Mouse (Mus musculus): ENCODE measurements at regions not wholly inside any gene's neighbourhood (a gene's known extent, or its start where the extent isn't known, plus 50 kb on each side); places are given as distances from the start of the nearest gene placed in this dataset.
"Not testable (repeated sequence)": the region's sequence is repeated elsewhere in the genome, so short reads cannot be mapped to it uniquely, and the experiment has no call there.

- Histone ChIP-seq H3K36me3 (ENCODE audit: insufficient read depth, low read length) (no peaks in the 10 kb centered on the region), H3K4me1 (replicated peaks; ENCODE audit: low read depth, low read length) (no peaks in the 10 kb centered on the region), H3K4me3 (replicated peaks; ENCODE audit: low read length) (no peak overlapping the region), H3K27me3 (ENCODE audit: insufficient read depth, low read length) (no peaks in the 10 kb centered on the region), H3K9me3 (ENCODE audit: low read length) (no peaks in the 10 kb centered on the region)
- TF ChIP-seq POU5F1 (IDR thresholded peaks at IDR 0.05; ENCODE audit: borderline replicate concordance, low read length) (no peak), NANOG (IDR thresholded peaks at IDR 0.05; ENCODE audit: borderline replicate concordance, low read length) (no peak), CTCF (conservative IDR thresholded peaks at IDR 0.05; ENCODE audit: low read length) (no peak)
Measured at GRCm38 (mm10) chr15:5799917-5800316, 499.7 kb upstream of the Dab2 start.

- H3K9me3 ChIP-seq (ENCODE audit: low read length) = no peaks in the 10 kb centered on the region
- TF ChIP-seq POU5F1 (IDR thresholded peaks at IDR 0.05; ENCODE audit: borderline replicate concordance, low read length) (no peak), NANOG (IDR thresholded peaks at IDR 0.05; ENCODE audit: borderline replicate concordance, low read length) (no peak)
- no peak overlapping the region for H3K4me3 ChIP-seq (replicated peaks; ENCODE audit: low read length)
- no peaks in the 10 kb centered on the region for H3K36me3 ChIP-seq (ENCODE audit: insufficient read depth, low read length)
- no peaks in the 10 kb centered on the region for H3K27me3 ChIP-seq (ENCODE audit: insufficient read depth, low read length)
- no peaks in the 10 kb centered on the region for H3K4me1 ChIP-seq (replicated peaks; ENCODE audit: low read depth, low read length)
Measured at GRCm38 (mm10) chr15:5811154-5811732, 488.3 kb upstream of the Dab2 start.

- no peaks in the 10 kb centered on the region for H3K9me3 ChIP-seq (ENCODE audit: low read length)
- no peak overlapping the region for H3K4me3 ChIP-seq (replicated peaks; ENCODE audit: low read length)
- no peaks in the 10 kb centered on the region for H3K4me1 ChIP-seq (replicated peaks; ENCODE audit: low read depth, low read length)
- TF ChIP-seq NANOG (IDR thresholded peaks at IDR 0.05; ENCODE audit: borderline replicate concordance, low read length) (no peak), POU5F1 (IDR thresholded peaks at IDR 0.05; ENCODE audit: borderline replicate concordance, low read length) (no peak)
- H3K27me3 ChIP-seq (ENCODE audit: insufficient read depth, low read length) = no peaks in the 10 kb centered on the region
- no peaks in the 10 kb centered on the region for H3K36me3 ChIP-seq (ENCODE audit: insufficient read depth, low read length)
Measured at GRCm38 (mm10) chr15:5811958-5812357, 487.6 kb upstream of the Dab2 start.

GRCm38 (mm10) chr15:5817901-5818576 lies 481.5 kb upstream of the Dab2 start:
- H3K4me3 ChIP-seq (replicated peaks; ENCODE audit: low read length) = no peak overlapping the region
- TF ChIP-seq CTCF (conservative IDR thresholded peaks at IDR 0.05; ENCODE audit: low read length) (no peak), POU5F1 (IDR thresholded peaks at IDR 0.05; ENCODE audit: borderline replicate concordance, low read length) (no peak), NANOG (IDR thresholded peaks at IDR 0.05; ENCODE audit: borderline replicate concordance, low read length) (no peak)
- no peaks in the 10 kb centered on the region for H3K27me3 ChIP-seq (ENCODE audit: insufficient read depth, low read length)
- H3K9me3 ChIP-seq (ENCODE audit: low read length) = no peaks in the 10 kb centered on the region
- no peaks in the 10 kb centered on the region for H3K36me3 ChIP-seq (ENCODE audit: insufficient read depth, low read length)
- H3K4me1 ChIP-seq (replicated peaks; ENCODE audit: low read depth, low read length) = no peaks in the 10 kb centered on the region

DNA sequence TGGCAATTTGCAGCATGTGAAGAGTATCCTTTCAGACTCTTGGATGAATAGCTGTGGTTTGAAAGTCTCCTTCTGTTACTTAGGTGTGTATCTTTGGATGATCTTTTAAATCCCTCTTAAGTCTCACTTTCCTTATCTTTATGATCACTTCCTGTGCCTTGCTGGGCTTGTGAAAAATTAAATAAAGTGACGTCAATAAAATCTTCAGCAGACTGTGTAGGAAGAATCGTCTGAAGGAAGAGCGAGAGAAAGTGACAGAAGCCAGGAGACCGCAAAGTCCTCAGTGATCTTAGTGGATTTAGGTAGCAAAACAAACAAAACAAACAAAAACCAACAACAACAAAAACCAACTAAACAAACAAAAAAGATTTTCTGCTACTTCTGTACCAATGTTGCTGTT lies 459.6 kb upstream of the Dab2 start:
- no peak for TF ChIP-seq CTCF (conservative IDR thresholded peaks at IDR 0.05; ENCODE audit: low read length)
- no peak for TF ChIP-seq NANOG (IDR thresholded peaks at IDR 0.05; ENCODE audit: borderline replicate concordance, low read length)
- no peak for TF ChIP-seq POU5F1 (IDR thresholded peaks at IDR 0.05; ENCODE audit: borderline replicate concordance, low read length)
- Histone ChIP-seq H3K4me1 (replicated peaks; ENCODE audit: low read depth, low read length) (no peaks in the 10 kb centered on the region), H3K36me3 (ENCODE audit: insufficient read depth, low read length) (no peaks in the 10 kb centered on the region), H3K4me3 (replicated peaks; ENCODE audit: low read length) (no peak overlapping the region), H3K27me3 (ENCODE audit: insufficient read depth, low read length) (no peaks in the 10 kb centered on the region), H3K9me3 (ENCODE audit: low read length) (peaks cover 4% of the 10 kb centered on the region; the same call in 1 of the 2 replicates)

GRCm38 (mm10) chr15:5841369-5842149 lies 458.0 kb upstream of the Dab2 start:
- H3K4me3 ChIP-seq (replicated peaks; ENCODE audit: low read length); H3K9me3 ChIP-seq (ENCODE audit: low read length); H3K27me3 ChIP-seq (ENCODE audit: insufficient read depth, low read length); H3K4me1 ChIP-seq (replicated peaks; ENCODE audit: low read depth, low read length); H3K36me3 ChIP-seq (ENCODE audit: insufficient read depth, low read length): not testable (repeated sequence)

GRCm38 (mm10) chr15:5846571-5846970 lies 453.0 kb upstream of the Dab2 start:
- no peaks in the 10 kb centered on the region for H3K36me3 ChIP-seq (ENCODE audit: insufficient read depth, low read length)
- H3K9me3 ChIP-seq (ENCODE audit: low read length) = peaks cover 4% of the 10 kb centered on the region; the same call in 1 of the 2 replicates
- H3K4me1 ChIP-seq (replicated peaks; ENCODE audit: low read depth, low read length) = no peaks in the 10 kb centered on the region
- TF ChIP-seq CTCF (conservative IDR thresholded peaks at IDR 0.05; ENCODE audit: low read length) = no peak
- H3K27me3 ChIP-seq (ENCODE audit: insufficient read depth, low read length) = no peaks in the 10 kb centered on the region
- H3K4me3 ChIP-seq (replicated peaks; ENCODE audit: low read length) = no peak overlapping the region

DNA sequence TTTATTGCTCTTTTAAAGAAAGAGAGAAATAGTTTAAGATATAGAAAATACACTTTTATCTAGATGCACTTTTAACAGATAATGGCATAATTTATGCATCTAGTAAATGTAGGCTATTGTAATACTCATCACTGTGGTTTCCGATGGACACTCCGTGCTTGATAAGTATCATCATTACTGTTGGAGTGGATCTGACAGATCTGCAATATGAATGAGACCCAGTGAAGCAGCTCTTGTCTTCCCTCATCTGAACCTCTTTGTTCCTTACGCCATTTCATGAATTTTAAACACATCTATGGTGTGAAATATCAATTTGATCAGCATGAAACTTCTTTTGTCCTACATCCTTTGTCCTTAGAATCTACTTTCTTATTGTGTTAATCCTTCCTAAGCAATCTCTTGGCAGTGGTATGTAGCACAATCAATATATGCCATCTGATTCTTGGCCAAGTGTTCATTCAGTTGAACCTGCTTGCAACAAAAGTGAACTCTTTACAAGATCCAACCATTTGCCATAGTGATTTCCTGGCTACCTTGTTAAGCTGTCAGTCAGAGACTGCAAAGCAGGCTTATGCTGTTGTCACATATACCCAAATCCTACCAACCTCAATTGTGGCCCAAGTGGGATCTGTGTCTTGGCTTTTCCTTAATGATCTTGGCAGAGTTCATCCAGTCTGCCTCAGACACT lies 452.0 kb upstream of the Dab2 start:
- no peak for TF ChIP-seq NANOG (IDR thresholded peaks at IDR 0.05; ENCODE audit: borderline replicate concordance, low read length)
- no peaks in the 10 kb centered on the region for H3K36me3 ChIP-seq (ENCODE audit: insufficient read depth, low read length)
- no peaks in the 10 kb centered on the region for H3K27me3 ChIP-seq (ENCODE audit: insufficient read depth, low read length)
- no peak overlapping the region for H3K4me3 ChIP-seq (replicated peaks; ENCODE audit: low read length)
- no peaks in the 10 kb centered on the region for H3K4me1 ChIP-seq (replicated peaks; ENCODE audit: low read depth, low read length)
- no peaks in the 10 kb centered on the region for H3K9me3 ChIP-seq (ENCODE audit: low read length)

All from E14TG2a.4 (cell line).